Mouse (Mus musculus) liver, adult 2 months (tissue): Measurements from ENCODE around the gene Wdr61. TPM values are rescaled to one million over a fixed set of nuclear protein-coding genes. Genes with fewer than 3 reads are reported as not detected.

Experiments used
- DNase-seq: peaks from one replicate; pipeline ENCODE4 v3.0.0-alpha.2; 2011; ENCODE audit warnings: low read depth, low spot score; ENCODE audit errors: extremely low read depth
- H3K27ac ChIP-seq: fragments of 200-500 bp; replicated peaks from 2 replicates; pipeline ENCODE4 v1.5.1; 2012; ENCODE audit warnings: low read depth, mild to moderate bottlenecking, control low read depth, inconsistent platforms, low read length; ENCODE audit not compliant: insufficient read depth
- H3K27me3 ChIP-seq: fragments of 200-500 bp; 2 replicates; pipeline ENCODE4 v1.6.1; 2012; ENCODE audit warnings: mild to moderate bottlenecking, moderate library complexity, low read length, inconsistent platforms; ENCODE audit not compliant: control insufficient read depth, insufficient read depth
- H3K36me3 ChIP-seq: fragments of 200-500 bp; 2 replicates; pipeline ENCODE4 v1.6.1; 2012; ENCODE audit warnings: low read length, inconsistent platforms; ENCODE audit not compliant: control insufficient read depth, insufficient read depth
- H3K4me1 ChIP-seq: fragments of 200-500 bp; 2 replicates; pipeline ENCODE4 v1.6.1; 2011; ENCODE audit warnings: low read length; ENCODE audit not compliant: control insufficient read depth, insufficient read depth
- H3K4me3 ChIP-seq: fragments of 200-500 bp; 2 replicates; pipeline ENCODE4 v1.5.1; 2011; ENCODE audit warnings: low read depth, mild to moderate bottlenecking, control low read depth, low read length, moderate library complexity; ENCODE audit not compliant: insufficient read depth
- H3K79me2 ChIP-seq: fragments of 200-500 bp; 2 replicates; pipeline ENCODE4 v1.6.1; 2012; ENCODE audit warnings: inconsistent platforms, mild to moderate bottlenecking, low read length, moderate library complexity; ENCODE audit not compliant: control insufficient read depth, insufficient read depth
- H3K9ac ChIP-seq: fragments of 200-500 bp; 2 replicates; pipeline ENCODE4 v1.6.1; 2012; ENCODE audit warnings: low read depth, mild to moderate bottlenecking, control low read depth, inconsistent platforms, low read length
- CTCF ChIP-seq: fragments of 200-500 bp; IDR thresholded peaks from 2 replicates; pipeline ENCODE4 v1.5.1; 2011; ENCODE audit warnings: low read depth, low read length, control low read depth
- POLR2A ChIP-seq: fragments of 200-500 bp; IDR thresholded peaks from 2 replicates; pipeline ENCODE4 v1.6.1; 2011; ENCODE audit warnings: low read length, control low read depth; ENCODE audit not compliant: insufficient read depth; ENCODE audit errors: extremely low read depth
- WGBS: fragments of 180-500 bp; shearing (Covaris S2); methylation state at CpG from one replicate; pipeline ENCODE4 v1.1.7; 2018; 5-methylcytosine and 5-hydroxymethylcytosine counted together
- polyA plus RNA-seq: library from polyadenylated mRNA; depleted of rRNA; stranded (reverse); fragments of >200 nt; gene quantifications from 2 replicates; pipeline ENCODE4 v1.2.3, GENCODE M21; 2012
- total RNA-seq: library from RNA; depleted of rRNA; stranded (reverse); fragments of >200 nt; gene quantifications from 2 replicates; pipeline ENCODE4 v1.2.3, GENCODE M21; 2014

Wdr61 gene
- total and polyA plus RNA-seq, 2 experiments: 38.4 to 83.5 TPM

- H3K27me3 ChIP-seq: peaks cover 13% of the 10 kb centered on the region; the same call in 1 of the 2 replicates
- no peak overlapping the region for H3K4me3 ChIP-seq
- no peak overlapping the region for H3K9ac ChIP-seq
- 3% methylated on average over 41 of the region's 41 CpGs for WGBS
- no peaks in the 10 kb centered on the region for H3K4me1 ChIP-seq
- TF ChIP-seq CTCF (no peak), POLR2A (no peak)
- no peak for DNase-seq
- no peak overlapping the region for H3K27ac ChIP-seq
- H3K79me2 ChIP-seq: no peaks in the 10 kb centered on the region
- no peaks in the 10 kb centered on the region for H3K36me3 ChIP-seq
These were observed 31.2 kb upstream of the Wdr61 start for GRCm38 (mm10) chr9:54765336-54766085.

DNA sequence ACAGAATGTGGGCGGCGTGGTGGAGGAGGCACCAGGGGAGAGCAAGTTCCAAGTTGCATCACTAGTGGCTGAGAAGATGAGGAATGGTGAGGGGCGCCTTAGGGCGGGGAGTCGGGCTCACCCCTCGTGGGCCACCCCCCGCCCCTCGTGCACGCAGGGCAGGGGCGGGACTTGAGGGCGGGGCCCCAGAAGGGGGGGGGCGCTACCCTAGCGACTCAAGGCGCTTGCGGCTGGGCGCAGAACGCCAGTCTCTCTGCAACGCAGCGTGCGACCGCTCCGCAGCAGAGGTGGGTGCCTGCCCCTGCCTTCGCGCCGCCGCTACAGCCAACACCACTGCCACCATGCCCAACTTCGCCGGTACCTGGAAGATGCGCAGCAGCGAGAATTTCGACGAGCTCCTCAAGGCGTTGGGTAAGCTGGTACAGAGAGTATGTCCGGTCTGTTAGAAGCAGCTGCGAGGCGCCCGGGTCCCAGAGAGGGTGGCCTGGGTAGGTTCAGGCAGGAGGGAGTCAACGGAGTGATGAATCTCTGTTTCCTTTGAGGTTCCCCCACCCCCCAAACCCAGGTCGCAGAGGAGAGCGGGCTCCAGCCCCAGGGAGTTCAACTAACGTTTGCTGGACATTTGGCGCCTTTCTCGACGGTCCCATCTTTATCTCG is 30.4 kb upstream of the Wdr61 start, which contains the start of gene Crabp1:
TSS of gene Crabp1 (plus strand) at position 188 of the 657 bp plus-strand sequence.
- Histone ChIP-seq H3K4me1 (no peaks in the 10 kb centered on the region), H3K36me3 (no peaks in the 10 kb centered on the region), H3K4me3 (no peak within 1 kb of the TSS), H3K9ac (no peak within 1 kb of the TSS), H3K27ac (no peak within 1 kb of the TSS), H3K79me2 (no peaks in the 10 kb centered on the region), H3K27me3 (peaks cover 13% of the 10 kb centered on the region; the same call in 1 of the 2 replicates)
- DNase-seq: no peak
- TF ChIP-seq CTCF (no peak), POLR2A (no peak)
- 2% methylated on average over 45 of the region's 45 CpGs for WGBS

DNA sequence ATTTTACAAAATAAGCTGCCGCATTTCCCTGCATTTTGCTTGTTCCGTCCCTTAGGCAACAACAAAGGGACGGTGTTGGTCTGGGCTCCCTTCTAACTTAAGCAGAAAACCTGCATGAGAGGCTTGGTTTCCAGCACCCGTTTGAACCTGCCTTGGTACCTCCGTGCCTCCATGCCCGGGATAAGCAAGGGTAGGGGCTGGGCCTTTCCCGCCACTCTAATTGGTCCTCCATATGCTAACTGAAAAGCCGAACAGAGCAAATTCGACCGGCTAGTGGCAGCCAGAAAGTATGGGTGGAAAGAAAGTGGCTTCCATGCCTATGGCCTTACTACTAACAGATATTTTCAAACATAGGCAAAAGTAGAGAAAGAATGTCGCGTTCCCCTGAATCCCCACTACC is 29.8 kb upstream of the Wdr61 start:
- WGBS: 24% methylated on average over 12 of the region's 12 CpGs
- H3K4me3 ChIP-seq: no peak overlapping the region
- peaks cover 13% of the 10 kb centered on the region; the same call in 1 of the 2 replicates for H3K27me3 ChIP-seq

GRCm38 (mm10) chr9:54759592-54759991 is 25.3 kb upstream of the Wdr61 start:
- no peak overlapping the region for H3K4me3 ChIP-seq
- H3K27ac ChIP-seq: no peak overlapping the region
- DNase-seq: no peak
- no peaks in the 10 kb centered on the region for H3K4me1 ChIP-seq
- H3K79me2 ChIP-seq: no peaks in the 10 kb centered on the region
- TF ChIP-seq CTCF (no peak), POLR2A (no peak)
- no peak overlapping the region for H3K9ac ChIP-seq
- no peaks in the 10 kb centered on the region for H3K36me3 ChIP-seq
- peaks cover 4% of the 10 kb centered on the region; the same call in 1 of the 2 replicates for H3K27me3 ChIP-seq
- 35% methylated on average over 6 of the region's 6 CpGs for WGBS

More for the DNA sequence above, 29.8 kb upstream of the Wdr61 start:
- TF ChIP-seq CTCF (no peak), POLR2A (no peak)
- no peaks in the 10 kb centered on the region for H3K79me2 ChIP-seq
- DNase-seq: no peak
- H3K27ac ChIP-seq: no peak overlapping the region
- H3K9ac ChIP-seq: no peak overlapping the region
- H3K4me1 ChIP-seq: no peaks in the 10 kb centered on the region
- H3K36me3 ChIP-seq: no peaks in the 10 kb centered on the region

DNA sequence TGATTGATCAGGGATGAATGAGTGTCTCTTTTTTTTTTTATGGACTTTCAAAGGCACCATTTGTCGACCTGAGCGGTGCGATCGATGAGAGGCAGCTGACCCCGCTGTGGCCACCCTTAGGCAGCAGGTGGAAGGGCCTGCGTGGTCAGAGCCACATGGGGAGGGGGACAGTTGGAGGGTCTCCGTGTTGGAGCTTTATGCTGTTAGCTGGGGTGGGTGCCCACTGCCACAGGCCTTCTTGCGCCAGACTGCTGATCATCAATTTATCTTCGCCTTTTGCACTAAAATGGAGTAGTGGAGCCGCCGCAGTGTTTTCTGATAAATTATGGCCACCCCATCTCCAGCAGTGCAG is 18.6 kb upstream of the Wdr61 start:
- TF ChIP-seq CTCF (no peak), POLR2A (no peak)
- no peaks in the 10 kb centered on the region; the same call in none of the 2 replicates for H3K27me3 ChIP-seq
- H3K79me2 ChIP-seq: no peaks in the 10 kb centered on the region
- no peak overlapping the region for H3K27ac ChIP-seq
- 65% methylated on average over 11 of the region's 11 CpGs for WGBS
- H3K4me3 ChIP-seq: no peak overlapping the region
- no peak overlapping the region for H3K9ac ChIP-seq
- no peak for DNase-seq
- H3K36me3 ChIP-seq: no peaks in the 10 kb centered on the region
- no peaks in the 10 kb centered on the region for H3K4me1 ChIP-seq
